ENCODE assay signal across 8 mouse cellular contexts in genomic region chr1:58392652-58393283, GRCm38 (mm10). TPM values are rescaled to one million over a fixed set of nuclear protein-coding genes. Genes with fewer than 3 reads are reported as not detected.
DNase-seq lines count a peak whose midpoint lies in the region; ATAC-seq lines count a peak whose summit lies in the region.

TSS of gene Bzw1 (plus strand) at chr1:58392898.

- H3K27me3 ChIP-seq in hindbrain, embryonic 16.5 days (replicated peaks; ENCODE audit: control insufficient read depth, insufficient read depth, low read length): no peaks in the 10 kb centered on the region

- H3K4me2 ChIP-seq in hindbrain, embryonic 16.5 days (ENCODE audit: low read length): peak within 1 kb of the TSS; percentile 87

- ATAC-seq in hindbrain, embryonic 16.5 days: peak; percentile 98

- H3K9me3 ChIP-seq in hindbrain, embryonic 16.5 days (ENCODE audit: control insufficient read depth, low read length): no peaks in the 10 kb centered on the region

- under 1% methylated on average over 45 of the region's 61 CpGs for WGBS in hindbrain, embryonic 16.5 days
- 2% methylated on average over 41 of the region's 61 CpGs for WGBS in macrophage (ENCODE audit: missing documents)

- H3K27ac ChIP-seq in hindbrain, embryonic 16.5 days (ENCODE audit: low read depth, low read length): peak within 1 kb of the TSS; percentile 96
- H3K27ac ChIP-seq in macrophage: peak within 1 kb of the TSS; percentile 79

- peaks cover 19% of the 10 kb centered on the region for H3K4me1 ChIP-seq in hindbrain, embryonic 16.5 days (ENCODE audit: control insufficient read depth, insufficient read depth, low read depth, low read length)

- H3K36me3 ChIP-seq in hindbrain, embryonic 16.5 days (ENCODE audit: control insufficient read depth, insufficient read depth, low read length): peaks cover 18% of the 10 kb centered on the region
- H3K36me3 ChIP-seq in macrophage (ENCODE audit: inconsistent target): peaks cover 21% of the 10 kb centered on the region

- H3K9ac ChIP-seq in hindbrain, embryonic 16.5 days (ENCODE audit: low read depth, low read length): peak within 1 kb of the TSS; percentile 77

- H3K79me2 ChIP-seq in macrophage (ENCODE audit: inconsistent target): peaks cover 57% of the 10 kb centered on the region

- H3K4me3 ChIP-seq in hindbrain, embryonic 16.5 days (ENCODE audit: low read length): peak within 1 kb of the TSS; percentile 94
- H3K4me3 ChIP-seq in macrophage (ENCODE audit: inconsistent target): peak within 1 kb of the TSS; percentile 94

- peak; percentile 81 for DNase-seq in WW6 (ENCODE audit: low read depth, low spot score)
- peak; percentile 88 to 94 for DNase-seq in cerebellum, postnatal 4 days (ENCODE audit: low spot score in 2 of 2)
- peak; percentile 95 for DNase-seq in gastrocnemius, adult 18-20 months (ENCODE audit: low spot score)
- peak; percentile 90 to 91 for DNase-seq in left cerebral cortex, adult 18-20 months (ENCODE audit: low spot score in 2 of 2)
- peak; percentile 94 for DNase-seq in right cerebral cortex, adult 18-20 months
- peak; percentile 82 for DNase-seq in urinary bladder, postnatal 10 days (ENCODE audit: low spot score)

RNA-seq across cellular contexts. Expression of gene Bzw1, which starts in this region (rescaled TPM):
- total RNA-seq in gastrocnemius, adult 18-20 months (2021): 10 to 100 TPM; 39.7 to 42.1 TPM
- polyA plus RNA-seq in hindbrain, embryonic 16.5 days (2015; fragmentation: Nextera tagmentation; extraction: Ambion mirVana): 322 TPM in 2 replicates
- 100 to 1,000 TPM; 145 TPM for total RNA-seq in left cerebral cortex, adult 18-20 months (2021)
- 10 to 100 TPM; 23.0 to 74.1 (median 38.3) TPM for total RNA-seq in macrophage (2018; cell fraction: chromatin; rRNA removed)
- 100 to 1,000 TPM; 110 to 168 (median 134) TPM for total RNA-seq in macrophage (2018; cell fraction: cytosol; rRNA removed)
- 100 to 1,000 TPM in 2 of 26 experiments, 10 to 100 TPM in 24; 46.4 to 125 (median 65.3) TPM for total RNA-seq in macrophage (2018; cell fraction: nucleus; rRNA removed)
- 103 to 172 TPM (median 110 TPM) in 3 replicates for polyA plus RNA-seq in macrophage (2018)

Comparison
In these comparisons a context has a peak if more than half of its experiments do, and no peak if none do; other contexts are left out.
1. Peak in every context shown above with its lines: DNase-seq, ATAC-seq, H3K4me3 ChIP-seq and H3K27ac ChIP-seq.